Mouse (Mus musculus) heart, adult 10 weeks (tissue): ENCODE results near the gene Mmp15. TPM values are rescaled to one million over a fixed set of nuclear protein-coding genes. Genes with fewer than 3 reads are reported as not detected.

Source experiments
- polyA plus RNA-seq: library from polyadenylated mRNA; stranded (reverse); fragments of 350-450 nt; fragmentation: Illumina TruSeq; extraction: RNeasy Lipid Tissue Mini Kit (QIAGEN cat#74804); gene quantifications from one replicate; pipeline ENCODE4 v1.2.3, GENCODE M21; 2014; ENCODE audit warnings: low read depth, low replicate concordance

Mmp15 gene
- 46.2 TPM for polyA plus RNA-seq

DNA sequence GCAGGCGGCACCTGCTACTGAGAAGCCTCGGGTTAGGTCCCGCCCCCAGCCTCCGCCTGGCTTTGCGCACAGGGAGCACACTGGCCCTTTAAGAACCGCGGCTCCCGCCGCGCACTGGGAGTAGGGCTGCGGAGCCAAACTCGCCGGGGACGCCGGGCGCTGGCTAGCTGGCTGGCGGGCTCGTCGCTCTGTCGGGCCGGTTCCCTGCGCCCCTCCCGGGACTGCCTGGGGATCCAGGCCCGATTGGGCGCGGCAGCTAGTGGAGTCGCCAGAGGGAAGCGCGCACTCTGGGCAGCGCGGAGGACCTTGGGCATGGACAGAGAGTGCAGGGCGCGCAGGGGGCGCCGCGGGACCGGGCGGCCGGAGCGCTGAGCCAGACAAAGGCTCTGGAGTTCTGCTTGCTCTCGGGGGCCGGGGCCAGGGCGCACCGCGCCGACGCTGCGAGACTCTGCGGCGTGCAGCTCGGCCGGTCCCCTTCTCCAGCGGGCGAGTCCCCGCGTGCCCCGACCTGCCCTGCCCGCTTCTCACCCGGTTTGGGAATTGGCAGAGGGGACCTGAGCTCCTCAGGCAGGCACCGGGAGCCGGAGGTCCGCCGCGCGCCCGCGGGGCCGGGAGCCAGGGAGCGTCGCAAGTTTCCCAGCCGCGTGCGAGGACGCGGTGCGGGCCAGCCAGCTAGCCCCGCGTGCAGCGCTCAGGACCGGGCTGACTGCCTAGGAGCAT is at the start of gene Mmp15:
Mmp15 (plus strand) TSS at position 118 of the 720 bp plus-strand sequence.

DNA sequence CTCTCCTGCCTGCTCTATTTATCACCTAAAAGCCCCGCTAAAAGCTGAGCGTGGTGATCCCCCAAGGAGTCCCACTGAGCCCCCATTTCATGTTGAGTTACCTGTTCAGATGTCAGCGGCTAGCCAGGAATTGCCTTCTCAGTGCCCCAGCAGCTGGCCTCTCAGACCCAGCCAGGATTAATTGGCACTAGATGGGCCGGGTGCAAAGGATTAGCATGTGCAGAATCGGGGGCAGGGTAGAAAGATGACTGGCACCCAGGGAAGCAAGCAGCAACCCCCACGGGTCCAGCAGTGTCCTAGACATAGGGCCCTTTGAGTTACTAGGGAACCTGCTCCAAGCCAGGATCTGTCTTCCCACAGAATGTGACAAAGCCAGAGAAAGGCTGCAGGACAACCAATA is 45.6 kb upstream of the Mmp15 start, which contains the start of gene Cngb1:
Cngb1 (minus strand) TSS at position 155 of the 400 bp plus-strand sequence.

DNA sequence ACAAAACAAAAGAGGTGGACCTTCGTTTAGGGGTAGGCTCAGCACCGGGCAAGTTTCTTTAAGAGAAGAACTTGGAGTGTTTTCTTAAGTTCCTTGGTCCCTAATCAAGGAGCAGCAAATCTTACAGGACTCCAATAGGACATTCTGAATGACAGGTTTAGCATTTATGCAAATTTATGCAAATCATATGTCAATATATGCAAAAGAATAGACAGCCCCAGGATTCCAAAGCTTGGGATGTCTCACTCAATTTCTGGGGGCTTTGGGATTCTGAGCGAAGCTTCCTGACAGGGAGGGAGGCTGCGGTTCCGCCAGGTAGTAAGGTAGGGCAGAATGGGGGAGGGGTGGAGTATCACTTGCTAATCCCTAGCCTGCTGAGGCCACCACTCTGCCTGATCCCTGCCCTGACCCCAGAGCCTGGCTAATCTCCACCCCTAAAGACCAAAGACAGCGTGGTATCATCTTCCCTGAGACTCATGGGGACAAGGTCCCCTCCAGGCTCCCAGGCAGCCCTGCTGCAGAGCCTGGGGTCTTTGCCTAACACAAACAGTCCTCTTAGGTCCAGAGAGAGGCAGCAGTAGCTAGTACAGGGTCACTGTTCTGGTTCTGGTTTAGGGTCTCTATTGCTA is 41.6 kb upstream of the Mmp15 start, which contains the start of gene Tepp:
Tepp (plus strand) TSS at position 225 of the 629 bp plus-strand sequence.

DNA sequence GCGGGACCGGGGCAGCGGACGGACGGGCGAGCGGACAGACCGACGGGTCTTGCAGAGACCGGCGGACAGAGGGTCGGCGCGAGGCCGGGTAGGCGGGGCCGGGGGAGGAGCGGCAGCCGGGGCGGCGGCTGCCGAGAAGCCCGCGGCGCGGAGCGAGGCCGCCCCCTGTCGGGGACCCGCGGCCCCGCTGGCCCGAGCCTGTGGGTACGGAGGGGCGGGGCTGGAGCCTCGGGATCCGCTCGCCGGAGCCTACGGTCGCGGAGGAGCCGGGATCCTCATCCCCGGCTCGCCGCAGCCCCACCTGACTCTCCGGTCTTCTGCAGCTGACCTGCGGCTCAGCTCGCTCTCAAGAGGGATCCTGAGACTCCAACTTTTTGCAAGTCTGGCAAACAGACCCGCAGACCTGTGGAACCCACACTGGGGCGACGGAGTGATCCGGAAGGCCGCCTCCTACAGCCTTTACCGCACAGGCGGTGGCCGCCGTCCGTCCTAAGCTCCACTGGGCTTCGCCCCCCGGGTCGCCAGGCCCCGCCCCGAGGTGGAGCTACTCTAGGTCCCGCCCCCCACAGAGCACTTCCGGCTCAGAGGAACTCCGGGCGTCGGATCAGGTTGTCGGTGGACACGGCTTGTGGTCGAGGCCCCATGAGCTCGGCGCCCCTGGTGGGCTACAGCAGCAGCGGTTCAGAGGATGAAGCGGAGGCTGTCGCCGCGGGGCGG is 20.2 kb upstream of the Mmp15 start, which contains the start of the genes Zfp319 and Usb1:
Zfp319 (minus strand) TSS at position 231 of the 717 bp plus-strand sequence.
Usb1 (plus strand) TSS at position 565 of the 717 bp plus-strand sequence.

Other genes starting within 250 kb of the Mmp15 start
- 64.4 TPM for gene Kifc3, start 149.5 kb upstream of the Mmp15 start, polyA plus RNA-seq
- 0.16 TPM for gene Cngb1, start 45.7 kb upstream of the Mmp15 start, polyA plus RNA-seq
- gene Tepp, start 41.7 kb upstream of the Mmp15 start, polyA plus RNA-seq, result not detected
- 6.0 TPM for gene Zfp319, start 20.3 kb upstream of the Mmp15 start, polyA plus RNA-seq
- gene Usb1, start 20.0 kb upstream of the Mmp15 start, polyA plus RNA-seq, result 12.5 TPM
- gene Cfap20, start 82.6 kb downstream of the Mmp15 start, polyA plus RNA-seq, result 33.0 TPM
- 26.7 TPM for gene Csnk2a2, start 137.8 kb downstream of the Mmp15 start, polyA plus RNA-seq
- gene Ccdc113, start 181.8 kb downstream of the Mmp15 start, polyA plus RNA-seq, result not detected
- gene Prss54, start 224.1 kb downstream of the Mmp15 start, polyA plus RNA-seq, result not detected